Mouse (Mus musculus): ENCODE measurements around the gene Gm28102. TPM values are rescaled to one million over a fixed set of nuclear protein-coding genes. Genes with fewer than 3 reads are reported as not detected.
"Not testable (repeated sequence)": the region's sequence is repeated elsewhere in the genome, so short reads cannot be mapped to it uniquely, and the experiment has no call there.

Gene Gm28102
- polyA plus RNA-seq (2012; rRNA removed) = 0.69 TPM in 1 of 2 replicates, not detected in the other

DNA sequence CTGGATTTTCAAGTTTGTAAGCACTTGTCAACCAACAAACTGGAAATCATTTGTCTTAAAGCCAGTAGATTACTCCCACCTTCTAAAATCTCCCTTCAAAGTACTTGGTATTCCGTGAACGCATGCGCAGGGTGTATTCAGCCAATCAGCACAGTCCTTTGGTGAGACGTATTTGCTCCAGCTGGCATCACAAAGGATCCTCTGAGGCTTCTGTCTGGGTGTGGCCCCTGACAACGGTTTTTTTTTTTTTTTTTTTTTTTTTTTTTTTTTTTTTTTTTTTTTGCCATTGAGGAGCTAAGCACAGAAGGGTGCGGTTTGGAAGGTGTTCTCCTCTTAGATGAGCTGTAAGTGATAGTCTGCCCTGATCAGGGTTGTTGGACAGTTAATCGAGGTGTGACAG lies at the start of gene Gm28102:
TSS of gene Gm28102 (plus strand) at position 301 of the 400 bp plus-strand sequence.
- H3K4me1 ChIP-seq (ENCODE audit: control insufficient read depth, insufficient read depth, low read length) = not testable (repeated sequence)

More for the DNA sequence above, at the start of gene Gm28102:
- H3K27me3 ChIP-seq (ENCODE audit: control insufficient read depth, insufficient read depth, low read length); H3K36me3 ChIP-seq (ENCODE audit: control insufficient read depth, insufficient read depth, low read length); H3K27ac ChIP-seq (ENCODE audit: control insufficient read depth, insufficient read depth, low read depth, low read length); H3K4me3 ChIP-seq (ENCODE audit: control insufficient read depth, low read depth, low read length): not testable (repeated sequence)
